8 mouse cellular contexts compared by ENCODE assay signal in the genomic region with DNA sequence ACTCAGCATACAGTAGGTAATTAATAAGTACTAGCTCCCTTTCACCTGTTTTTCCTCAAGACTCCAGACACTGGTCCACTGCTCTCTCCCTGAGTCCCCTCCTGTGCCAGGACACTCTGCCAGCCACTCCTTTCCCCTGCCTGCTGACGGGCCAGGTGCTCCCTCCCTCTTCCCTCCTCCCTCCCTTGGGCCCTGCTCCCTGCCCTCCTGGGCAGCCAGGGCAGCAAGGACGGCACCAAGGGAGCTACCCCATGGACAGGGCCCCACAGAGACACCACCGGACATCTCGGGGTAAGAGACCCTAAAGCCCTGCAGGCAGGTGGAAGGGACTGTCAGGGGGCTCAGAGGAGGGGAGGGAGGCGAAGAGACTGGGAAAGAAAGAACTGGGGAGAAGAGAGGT. TPM values are rescaled to one million over a fixed set of nuclear protein-coding genes. Genes with fewer than 3 reads are reported as not detected.
DNase-seq lines count a peak whose midpoint lies in the region; ATAC-seq and TF ChIP-seq lines count a peak whose summit lies in the region.

A gene (plus strand): TSS at position 154 of the 400 bp plus-strand sequence.

- H3K27me3 ChIP-seq in intestine, embryonic 15.5 days (replicated peaks) = 0 out of 2 replicates have a peak, but pooled peaks cover 3% of the 10 kb centered on the region
- no peaks in the 10 kb centered on the region; the same call in 1 of the 2 replicates for H3K27me3 ChIP-seq in liver, embryonic 16.5 days (ENCODE audit: control insufficient read depth, insufficient read depth, low read depth, low read length)
- no peaks in the 10 kb centered on the region for H3K27me3 ChIP-seq in small intestine, adult 2 months (ENCODE audit: control insufficient read depth, insufficient read depth, low read length)

- H3K36me3 ChIP-seq in intestine, embryonic 15.5 days = no peaks in the 10 kb centered on the region
- H3K36me3 ChIP-seq in liver, embryonic 16.5 days (ENCODE audit: control insufficient read depth, insufficient read depth) = no peaks in the 10 kb centered on the region
- H3K36me3 ChIP-seq in small intestine, adult 2 months (ENCODE audit: control insufficient read depth, insufficient read depth, low read length) = peaks cover 6% of the 10 kb centered on the region

- TF ChIP-seq POLR2A in small intestine, adult 2 months (IDR thresholded peaks at IDR 0.05; ENCODE audit: low read depth, low read length) = peak; percentile 55; the same call in 1 of the 2 replicates

- DNase-seq in adrenal gland, adult 2 months = peak; percentile 78
- DNase-seq in cerebellum, adult 8-10 months = peak; percentile 60
- no peak for DNase-seq in gonadal fat pad, adult 2 months (ENCODE audit: low read depth)
- DNase-seq in c-Kit-positive CD71-positive TER-119-positive erythroid progenitor cells, embryonic 14.5 days (ENCODE audit: low spot score) = no peak
- DNase-seq in frontal cortex, postnatal 14 days (ENCODE audit: low spot score in 2 of 2) = no peak

- H3K4me2 ChIP-seq in intestine, embryonic 15.5 days (replicated peaks) = peak within 1 kb of the TSS; percentile 55
- H3K4me2 ChIP-seq in liver, embryonic 16.5 days (ENCODE audit: low read depth, low read length) = peak within 1 kb of the TSS; percentile 34

- H3K27ac ChIP-seq in intestine, embryonic 15.5 days = peak within 1 kb of the TSS; percentile 58; the same call in 1 of the 2 replicates
- H3K27ac ChIP-seq in liver, embryonic 16.5 days (ENCODE audit: low read length) = no peak within 1 kb of the TSS
- H3K27ac ChIP-seq in small intestine, adult 2 months (ENCODE audit: insufficient read depth, low read depth, low read length) = peak within 1 kb of the TSS; percentile 91

- 19% methylated on average over 5 of the region's 5 CpGs for WGBS in intestine, embryonic 15.5 days
- 23% methylated on average over 5 of the region's 5 CpGs for WGBS in liver, embryonic 16.5 days (ENCODE audit: insufficient replicate concordance)
- 12% methylated on average over 5 of the region's 5 CpGs for WGBS in small intestine, adult 2 months

- ATAC-seq in intestine, embryonic 15.5 days = peak; percentile 54
- ATAC-seq in liver, embryonic 16.5 days (ENCODE audit: low read depth) = no peak

- no peak for TF ChIP-seq CTCF in small intestine, adult 2 months (IDR thresholded peaks at IDR 0.05; ENCODE audit: extremely low read depth, insufficient read length, insufficient replicate concordance, low read depth, low read length)

- H3K4me3 ChIP-seq in intestine, embryonic 15.5 days (replicated peaks) = peak within 1 kb of the TSS; percentile 29
- H3K4me3 ChIP-seq in liver, embryonic 16.5 days (ENCODE audit: low read depth, low read length) = peak within 1 kb of the TSS; percentile 4; the same call in 1 of the 2 replicates
- H3K4me3 ChIP-seq in small intestine, adult 2 months (ENCODE audit: low read depth, low read length) = peak within 1 kb of the TSS; percentile 69

- no peaks in the 10 kb centered on the region for H3K9me3 ChIP-seq in intestine, embryonic 15.5 days
- no peaks in the 10 kb centered on the region for H3K9me3 ChIP-seq in liver, embryonic 16.5 days (replicated peaks; ENCODE audit: control insufficient read depth, low read length)

- H3K9ac ChIP-seq in intestine, embryonic 15.5 days = no peak within 1 kb of the TSS; the same call in 1 of the 2 replicates
- no peak within 1 kb of the TSS; the same call in 1 of the 2 replicates for H3K9ac ChIP-seq in liver, embryonic 16.5 days (ENCODE audit: low read depth, low read length)

- peaks cover 27% of the 10 kb centered on the region for H3K4me1 ChIP-seq in intestine, embryonic 15.5 days (replicated peaks)
- H3K4me1 ChIP-seq in liver, embryonic 16.5 days (ENCODE audit: control insufficient read depth, low read depth, low read length) = no peaks in the 10 kb centered on the region; the same call in none of the 2 replicates
- peaks cover 55% of the 10 kb centered on the region for H3K4me1 ChIP-seq in small intestine, adult 2 months (ENCODE audit: control insufficient read depth, insufficient read depth, insufficient read length, low read length)

RNA-seq across cellular contexts. Expression of the gene that starts here (rescaled TPM):
- total RNA-seq in adrenal gland, adult 2 months (2021) = 10 to 100 TPM; 19.8 to 20.5 TPM
- polyA plus RNA-seq in adrenal gland, adult 2 months (2012; rRNA removed) = 17.4 and 17.6 TPM in 2 replicates
- polyA plus RNA-seq in gonadal fat pad, adult 2 months (2012; rRNA removed) = 13.6 and 18.5 TPM in 2 replicates
- 6.8 and 7.9 TPM in 2 replicates for polyA plus RNA-seq in intestine, embryonic 15.5 days (2015; fragmentation: Nextera tagmentation; extraction: Ambion mirVana)
- 2.2 and 2.3 TPM in 2 replicates for polyA plus RNA-seq in liver, embryonic 16.5 days (2015; fragmentation: Nextera tagmentation; extraction: Ambion mirVana)
- 10.2 and 28.3 TPM in 2 replicates for polyA plus RNA-seq in small intestine, adult 2 months (2012; rRNA removed)

Comparison
In these comparisons a context has a peak if more than half of its experiments do, and no peak if none do; other contexts are left out.
1. DNase-seq: peak in adrenal gland, adult 2 months (single experiment) and cerebellum, adult 8-10 months (single experiment); none in gonadal fat pad, adult 2 months (single experiment), c-Kit-positive CD71-positive TER-119-positive erythroid progenitor cells, embryonic 14.5 days (single experiment) and frontal cortex, postnatal 14 days (0 of 2).
2. H3K4me3 ChIP-seq: peak in every context shown above with its lines; median percentile 69 in small intestine, adult 2 months; 29 in intestine, embryonic 15.5 days; 4 in liver, embryonic 16.5 days.